Mouse (Mus musculus): ENCODE measurements around the gene Wfs1. TPM values are rescaled to one million over a fixed set of nuclear protein-coding genes. Genes with fewer than 3 reads are reported as not detected.

Gene Wfs1
- 36.0 and 42.1 TPM in 2 replicates for polyA plus RNA-seq (2012; rRNA removed)

GRCm38 (mm10) chr5:36988781-36989624 lies at the start of gene Wfs1:
TSS of gene Wfs1 (minus strand) at chr5:36989205.

Other genes starting within 250 kb of the Wfs1 start
- gene Bloc1s4, start 240.6 kb downstream of the Wfs1 start, polyA plus RNA-seq (2012; rRNA removed): 67.2 and 75.5 TPM in 2 replicates
- 277 and 341 TPM in 2 replicates for gene Mrfap1, start 192.4 kb downstream of the Wfs1 start, polyA plus RNA-seq (2012; rRNA removed)
- 146 and 156 TPM in 2 replicates for gene Man2b2, start 158.6 kb downstream of the Wfs1 start, polyA plus RNA-seq (2012; rRNA removed)
- gene Ppp2r2c, start 120.7 kb downstream of the Wfs1 start, polyA plus RNA-seq (2012; rRNA removed): 18.3 and 23.3 TPM in 2 replicates
- gene Gm1043, start 96.2 kb upstream of the Wfs1 start, polyA plus RNA-seq (2012; rRNA removed): 0.41 and 0.69 TPM in 2 replicates

All from ovary, adult 2 months (tissue).